Mouse (Mus musculus): ENCODE results near the gene Cdh4. TPM values are rescaled to one million over a fixed set of nuclear protein-coding genes. Genes with fewer than 3 reads are reported as not detected.

Gene Cdh4
- total RNA-seq, 1 experiment from 2014 or later = 5.3 TPM

DNA sequence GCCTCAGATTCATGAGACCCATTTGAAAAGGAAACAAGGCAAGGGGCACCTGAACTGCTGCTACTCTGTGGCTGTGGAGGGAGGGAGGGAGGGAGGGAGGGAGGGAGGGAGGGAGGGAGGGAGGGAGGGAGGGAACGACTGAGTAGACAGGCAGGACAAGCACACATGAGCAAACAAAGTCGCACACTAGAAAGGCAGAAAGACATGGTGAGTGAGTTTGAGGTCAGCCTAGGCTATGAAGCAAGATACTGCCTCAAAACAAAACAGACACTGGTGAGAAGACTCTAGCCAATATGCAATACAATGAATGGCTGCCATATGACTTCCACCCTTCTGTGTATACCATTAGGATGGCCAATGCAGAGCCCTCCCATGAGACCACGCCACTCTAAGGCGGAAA is 502.8 kb downstream of the Cdh4 start:
- no peak for DNase-seq

DNA sequence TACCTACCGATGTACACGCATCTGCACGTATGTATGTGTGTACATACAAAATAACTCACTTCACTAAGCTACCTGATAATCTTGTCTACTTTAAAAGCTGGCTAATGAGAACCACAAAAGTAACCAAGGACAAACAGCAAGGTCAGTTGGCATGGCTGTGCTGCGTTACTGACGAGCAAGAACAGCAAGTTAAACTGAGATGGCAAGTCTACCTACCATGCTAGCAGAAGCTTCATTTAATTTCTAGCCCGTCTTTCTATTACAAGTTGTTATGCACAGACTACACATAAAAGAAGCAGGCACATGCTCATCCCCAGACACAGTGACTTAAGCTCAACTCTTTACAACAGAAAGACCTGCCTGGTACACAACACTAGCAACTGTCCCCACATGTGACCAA is 504.3 kb downstream of the Cdh4 start:
- DNase-seq = no peak

DNA sequence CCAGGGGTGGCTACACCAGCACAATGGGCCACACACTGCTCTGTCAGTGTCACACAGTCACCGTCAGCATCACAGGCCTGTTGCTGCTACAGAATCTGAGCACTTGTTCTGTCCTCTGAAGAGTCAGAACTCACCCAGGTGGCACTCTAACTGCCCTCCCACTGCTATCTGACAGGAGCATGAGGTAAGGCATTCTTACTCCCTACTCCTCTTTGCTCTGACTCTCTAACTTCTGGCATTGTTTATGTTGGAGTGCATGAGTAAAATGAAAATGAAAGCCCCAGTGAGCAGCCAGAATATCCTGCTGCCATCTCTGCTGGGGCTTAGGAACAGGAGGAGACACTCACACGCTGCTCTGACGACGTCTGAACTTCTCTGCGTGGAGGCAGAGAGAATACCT is 505.4 kb downstream of the Cdh4 start:
- DNase-seq = no peak

GRCm38 (mm10) chr2:179948820-179949219 is 506.6 kb downstream of the Cdh4 start:
- DNase-seq = no peak
